Mouse (Mus musculus): ENCODE results near the gene Dag1.

Gene Dag1

DNA sequence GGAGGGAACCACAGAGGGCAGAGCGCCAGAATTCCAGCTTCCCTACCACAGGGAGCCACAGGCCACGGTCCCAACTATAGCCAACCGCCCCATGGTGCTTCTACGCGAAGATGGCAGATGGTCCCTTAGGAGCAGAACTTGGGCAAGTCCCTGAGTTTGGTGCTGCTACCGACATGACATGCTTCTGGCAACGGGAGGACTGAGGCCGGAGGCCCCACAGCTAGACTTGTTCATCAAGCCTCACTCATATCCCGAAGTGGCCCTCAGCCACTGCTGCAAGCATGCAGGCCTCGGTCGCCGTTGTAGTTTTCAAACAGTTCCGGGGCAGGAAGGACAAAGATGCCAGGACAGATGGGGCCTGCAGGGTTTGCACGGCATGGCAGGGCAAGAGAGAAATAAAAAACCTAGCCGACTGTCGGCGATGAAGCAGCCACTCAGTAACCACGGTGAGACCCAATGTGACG lies 80.2 kb downstream of the Dag1 start:
- no peak for DNase-seq (ENCODE audit: low read depth)

- no peak for DNase-seq (ENCODE audit: low read depth)
These were observed 80.8 kb downstream of the Dag1 start for GRCm38 (mm10) chr9:108182806-108183506.

GRCm38 (mm10) chr9:108178391-108178790 lies 85.4 kb downstream of the Dag1 start:
- no peak for DNase-seq (ENCODE audit: low read depth)

DNA sequence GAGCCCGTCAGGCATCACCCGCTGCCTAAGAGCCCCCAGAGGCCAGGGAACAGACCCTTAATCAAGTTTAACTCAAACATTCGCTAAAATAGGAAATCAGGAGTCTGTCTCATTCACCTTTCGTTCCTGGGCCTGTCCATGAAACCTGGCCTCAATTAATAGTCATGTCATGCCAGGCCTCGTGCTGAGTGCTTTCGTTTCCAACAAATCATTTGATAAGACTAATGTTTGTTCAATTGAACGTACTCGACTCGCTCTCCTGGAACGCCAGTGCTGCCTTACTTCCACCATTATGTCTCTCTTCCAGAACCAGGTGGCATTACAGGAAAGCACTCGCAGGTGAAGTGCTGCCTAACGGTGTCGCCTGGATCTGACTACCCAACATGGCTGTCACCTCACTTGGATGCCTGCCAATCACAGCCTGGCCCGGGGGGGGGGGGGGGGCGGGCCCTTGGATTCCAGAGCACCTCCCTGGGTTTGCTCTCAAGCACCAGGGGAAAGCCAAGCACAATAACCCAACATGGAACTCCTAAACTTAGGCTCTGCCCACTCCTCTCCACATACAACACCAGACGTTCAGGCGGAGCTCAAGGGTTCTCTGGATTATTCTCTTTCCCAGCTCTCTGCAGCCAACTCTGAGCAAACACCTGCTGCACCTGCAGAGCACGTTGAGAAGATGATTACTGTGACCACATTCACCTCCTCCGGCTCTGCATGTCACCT lies 88.5 kb downstream of the Dag1 start:
- DNase-seq (ENCODE audit: low read depth): no peak

DNA sequence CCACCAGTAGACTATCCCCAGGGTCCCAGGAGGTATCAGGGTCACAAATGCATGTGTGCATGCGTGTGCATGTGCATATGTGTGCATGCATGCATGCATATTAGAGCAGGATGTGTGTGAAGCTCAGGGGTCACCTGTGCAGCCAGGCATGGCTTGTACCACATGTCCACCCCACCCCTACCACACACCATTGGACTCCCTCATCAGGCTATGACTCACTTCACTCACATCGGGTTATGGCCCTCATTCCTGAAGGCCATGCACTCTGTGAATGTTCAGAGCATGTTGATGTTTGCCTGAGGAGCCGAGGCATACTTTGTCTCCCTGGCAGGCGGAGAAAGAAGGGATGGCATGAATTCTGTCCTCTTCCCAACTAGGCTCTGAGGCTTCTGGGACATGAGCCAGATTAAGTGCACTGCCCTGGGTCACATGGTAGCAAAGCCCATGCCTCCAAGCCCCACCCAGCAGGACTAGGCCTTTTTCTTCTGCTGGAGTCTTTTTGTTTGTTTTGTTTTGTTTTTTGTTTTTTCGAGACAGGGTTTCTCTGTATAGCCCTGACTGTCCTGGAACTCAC lies 90.9 kb downstream of the Dag1 start:
- DNase-seq (ENCODE audit: low read depth): no peak

DNA sequence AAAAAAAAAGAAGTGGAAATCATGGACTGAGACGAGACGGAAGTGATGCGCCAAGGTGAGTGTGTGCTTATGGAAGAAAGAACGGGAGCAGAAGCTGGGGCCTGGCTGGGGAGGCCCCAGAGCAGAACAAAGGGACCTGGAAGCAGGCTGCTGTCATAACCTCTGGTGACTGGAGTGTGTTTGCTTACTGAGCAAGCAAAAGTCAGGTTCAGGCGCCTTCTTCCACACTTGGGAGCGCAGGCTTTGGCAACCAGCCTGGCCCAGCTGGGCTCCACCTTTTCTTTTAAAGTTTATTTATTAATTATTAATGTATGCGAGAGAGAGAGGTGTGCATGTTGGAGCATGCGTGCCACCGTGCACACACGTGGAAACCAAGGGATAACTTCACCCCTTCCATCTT lies 94.0 kb downstream of the Dag1 start:
- no peak for DNase-seq (ENCODE audit: low read depth)

- DNase-seq (ENCODE audit: low read depth): no peak
These were observed 98.6 kb downstream of the Dag1 start for GRCm38 (mm10) chr9:108165143-108165542.

DNA sequence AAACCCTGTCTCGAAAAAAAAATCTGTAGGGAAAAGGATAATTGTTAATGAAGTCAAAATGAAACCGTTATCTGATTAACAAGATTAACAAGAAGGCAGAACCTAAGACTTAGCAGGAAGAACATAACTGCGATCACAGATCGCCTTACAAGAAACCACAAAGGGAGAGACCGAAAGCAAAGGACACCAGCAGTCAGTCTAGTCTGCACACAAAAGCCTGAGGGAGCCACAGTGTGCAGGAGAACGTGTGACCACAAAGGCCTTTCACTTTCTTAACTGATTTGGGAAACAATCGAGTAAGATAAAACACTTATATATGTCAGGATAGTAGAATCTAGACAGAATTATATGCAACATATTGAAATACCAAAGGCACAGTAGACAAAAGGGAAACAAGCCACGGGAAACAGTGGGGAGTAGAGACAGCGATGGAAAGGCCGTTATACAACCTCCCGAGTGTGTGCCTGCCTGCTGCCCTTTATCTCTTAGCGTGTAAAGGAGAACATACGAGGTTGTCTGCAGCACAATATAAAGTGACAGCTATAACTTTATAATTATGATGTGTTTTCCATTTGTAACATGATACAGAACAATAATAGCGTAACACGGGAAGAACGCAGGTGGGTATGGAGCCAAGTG lies 100.0 kb downstream of the Dag1 start:
- peak; percentile 66 for DNase-seq (ENCODE audit: low read depth)

DNA sequence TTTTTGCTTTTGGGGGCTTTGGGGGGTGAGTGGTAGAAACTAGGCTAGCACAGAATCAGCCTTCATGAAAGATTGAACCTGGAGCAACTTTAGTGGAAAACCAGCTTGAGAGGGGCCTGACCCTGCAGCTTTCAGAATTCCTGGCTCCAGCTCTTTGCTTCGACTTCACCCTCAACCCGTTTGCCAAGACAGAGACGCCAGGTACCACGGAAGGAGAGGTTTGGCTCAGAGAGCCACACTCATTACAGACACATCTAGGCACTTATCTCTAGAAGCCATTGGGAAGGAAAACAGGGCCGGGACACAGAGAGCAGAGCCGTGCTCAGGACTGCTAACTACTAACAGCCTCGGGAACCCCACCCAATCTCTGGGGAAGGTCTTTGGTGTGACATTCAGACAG lies 105.9 kb downstream of the Dag1 start:
- no peak for DNase-seq (ENCODE audit: low read depth)

GRCm38 (mm10) chr9:108157451-108157850 lies 106.3 kb downstream of the Dag1 start:
- no peak for DNase-seq (ENCODE audit: low read depth)

DNA sequence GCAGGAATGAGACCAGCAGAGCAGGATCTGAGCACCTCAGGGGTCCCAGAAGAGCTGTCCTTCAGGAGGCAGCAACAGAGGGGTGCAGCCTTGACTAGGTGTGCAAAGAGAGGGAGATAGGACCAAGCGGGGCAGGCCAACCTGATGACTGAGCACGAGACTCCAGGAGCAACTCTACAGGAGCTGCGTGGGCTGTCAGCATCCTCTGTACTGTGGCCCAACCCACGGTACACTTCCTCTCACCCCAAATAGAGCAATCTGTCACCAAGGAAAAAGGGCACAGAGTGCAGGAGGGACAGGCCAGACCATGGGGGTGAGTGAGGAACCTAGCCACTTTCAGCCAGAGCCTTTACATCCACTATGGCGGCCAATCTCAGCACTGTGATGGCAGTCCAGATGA lies 107.0 kb downstream of the Dag1 start:
- DNase-seq (ENCODE audit: low read depth): peak; percentile 53

GRCm38 (mm10) chr9:108154814-108155213 lies 108.9 kb downstream of the Dag1 start:
- peak; percentile 75 for DNase-seq (ENCODE audit: low read depth)

Data from induced T-regulatory cell, adult 2 months (primary cell).